Mouse (Mus musculus) embryonic facial prominence, embryonic 14.5 days (tissue): ENCODE results near the gene Kcnj12. TPM values are rescaled to one million over a fixed set of nuclear protein-coding genes. Genes with fewer than 3 reads are reported as not detected.

Experiments
- ATAC-seq: fragments of 200-750 bp; cut with Nextera tagmentation; 2 replicates; pipeline ENCODE4 v1.8.0; 2017; ENCODE audit warnings: low read depth, moderate number of reproducible peaks, moderate TSS enrichment
- DNase-seq: peaks from one replicate; pipeline ENCODE4 v3.0.0-alpha.2; 2015; ENCODE audit warnings: low spot score
- H3K27ac ChIP-seq: fragments of 300-500 bp; sonication (generic); replicated peaks from 2 replicates; pipeline ENCODE4 v1.5.1; 2014; ENCODE audit warnings: low read depth, mild to moderate bottlenecking, low read length, moderate library complexity
- H3K27me3 ChIP-seq: fragments of 300-500 bp; sonication (generic); replicated peaks from 2 replicates; pipeline ENCODE4 v1.6.1; 2014; ENCODE audit warnings: low read length; ENCODE audit not compliant: control insufficient read depth, insufficient read depth
- H3K36me3 ChIP-seq: fragments of 300-500 bp; sonication (generic); 2 replicates; pipeline ENCODE4 v1.6.1; 2014; ENCODE audit warnings: low read length, mixed read lengths; ENCODE audit not compliant: control insufficient read depth, insufficient read depth
- H3K4me1 ChIP-seq: fragments of 300-500 bp; sonication (generic); 2 replicates; pipeline ENCODE4 v1.6.1; 2014; ENCODE audit warnings: antibody characterized with exemption, low read length; ENCODE audit not compliant: control insufficient read depth, insufficient read depth
- H3K4me2 ChIP-seq: fragments of 300-500 bp; sonication (generic); 2 replicates; pipeline ENCODE4 v1.6.1; 2014; ENCODE audit warnings: low read depth, mild to moderate bottlenecking, low read length, moderate library complexity, mixed read lengths
- H3K4me3 ChIP-seq: fragments of 300-500 bp; sonication (generic); 2 replicates; pipeline ENCODE4 v1.5.1; 2014; ENCODE audit warnings: low read depth, mild to moderate bottlenecking, low read length
- H3K9ac ChIP-seq: fragments of 300-500 bp; sonication (generic); 2 replicates; pipeline ENCODE4 v1.6.1; 2014; ENCODE audit warnings: low read depth, mild to moderate bottlenecking, low read length, moderate library complexity, mixed read lengths
- H3K9me3 ChIP-seq: fragments of 300-500 bp; sonication (generic); 2 replicates; pipeline ENCODE4 v1.6.1; 2016; ENCODE audit warnings: low read length; ENCODE audit not compliant: control insufficient read depth
- WGBS: fragments of 180-500 bp; shearing (Covaris S2); extraction: QIAGEN DNeasy Blood & Tissue Kit; methylation state at CpG from one replicate; pipeline ENCODE4 v1.1.7; 2014; 5-methylcytosine and 5-hydroxymethylcytosine counted together
- polyA plus RNA-seq: library from polyadenylated mRNA; unstranded; fragments of >200 nt; fragmentation: Nextera tagmentation; extraction: Ambion mirVana; gene quantifications from 2 replicates; pipeline ENCODE4 v1.2.1, GENCODE M21; 2014

The Kcnj12 gene
- polyA plus RNA-seq, 1 experiment from 2014 or later: 1.6 TPM

- 2% methylated on average over 45 of the region's 68 CpGs for WGBS
- peaks cover 7% of the 10 kb centered on the region for H3K4me1 ChIP-seq
- ATAC-seq (0 out of 2 replicates have a peak, but pooled peaks have one; percentile 20), DNase-seq (no peak)
- no peaks in the 10 kb centered on the region for H3K36me3 ChIP-seq
- H3K9ac ChIP-seq: peak overlapping the region; percentile 54
- H3K4me3 ChIP-seq: peak overlapping the region; percentile 59
- no peak overlapping the region for H3K27ac ChIP-seq
- peaks cover 58% of the 10 kb centered on the region for H3K27me3 ChIP-seq
- peak overlapping the region; percentile 97 for H3K4me2 ChIP-seq
- no peaks in the 10 kb centered on the region for H3K9me3 ChIP-seq
Observed at GRCm38 (mm10) chr11:61021676-61022549, 451 bp upstream of the Kcnj12 start.

DNA sequence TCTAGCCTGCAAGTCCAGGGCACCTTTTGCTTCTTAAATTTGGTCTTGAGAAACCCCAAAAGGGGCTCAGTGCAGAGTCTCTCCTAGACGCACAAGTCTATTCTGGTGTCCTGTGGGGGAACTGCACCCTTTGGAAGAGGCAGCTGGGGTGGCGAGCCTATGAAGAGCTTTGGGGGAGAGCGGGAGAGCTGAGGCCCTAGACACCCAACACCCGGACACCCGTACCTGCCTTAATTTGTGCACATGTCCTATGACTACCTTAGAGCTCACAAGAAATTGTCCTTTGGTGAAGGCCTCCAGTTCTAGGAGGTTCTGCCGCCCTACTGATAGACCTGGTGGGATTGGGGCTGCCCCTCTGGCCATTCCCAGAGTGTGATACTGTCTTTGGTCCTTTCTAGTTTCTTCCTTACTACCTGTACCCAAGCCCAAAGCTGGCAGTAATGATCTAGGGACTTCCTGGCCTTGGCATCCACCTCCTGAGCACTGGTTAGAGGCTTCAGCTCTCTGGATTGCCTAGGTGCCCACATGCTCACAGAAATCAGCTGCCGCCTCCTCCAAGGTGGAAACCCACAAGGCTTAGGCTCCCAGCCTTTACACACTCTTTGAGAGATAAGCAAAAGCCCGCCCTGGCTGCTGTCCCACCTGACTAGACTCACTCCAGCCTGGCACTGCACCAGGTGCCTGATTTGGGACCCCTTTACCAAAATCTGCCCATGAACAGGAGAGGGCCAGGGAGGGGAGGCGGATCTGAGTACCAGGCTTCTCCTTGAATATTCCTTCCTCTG is 1.2 kb downstream of the Kcnj12 start:
- H3K9me3 ChIP-seq: no peaks in the 10 kb centered on the region
- WGBS: 49% methylated on average over 9 of the region's 9 CpGs
- H3K27ac ChIP-seq: no peak overlapping the region
- H3K36me3 ChIP-seq: no peaks in the 10 kb centered on the region
- peaks cover 58% of the 10 kb centered on the region for H3K27me3 ChIP-seq
- peak overlapping the region; percentile 59 for H3K4me3 ChIP-seq
- H3K4me1 ChIP-seq: no peaks in the 10 kb centered on the region
- no peak overlapping the region for H3K9ac ChIP-seq
- DNase-seq (no peak), ATAC-seq (no peak)
- peak overlapping the region; percentile 97; the same call in 1 of the 2 replicates for H3K4me2 ChIP-seq

- ATAC-seq: no peak
- 66% methylated on average over 6 of the region's 6 CpGs for WGBS
Observed at GRCm38 (mm10) chr11:61024388-61024787, 2.0 kb downstream of the Kcnj12 start.

DNA sequence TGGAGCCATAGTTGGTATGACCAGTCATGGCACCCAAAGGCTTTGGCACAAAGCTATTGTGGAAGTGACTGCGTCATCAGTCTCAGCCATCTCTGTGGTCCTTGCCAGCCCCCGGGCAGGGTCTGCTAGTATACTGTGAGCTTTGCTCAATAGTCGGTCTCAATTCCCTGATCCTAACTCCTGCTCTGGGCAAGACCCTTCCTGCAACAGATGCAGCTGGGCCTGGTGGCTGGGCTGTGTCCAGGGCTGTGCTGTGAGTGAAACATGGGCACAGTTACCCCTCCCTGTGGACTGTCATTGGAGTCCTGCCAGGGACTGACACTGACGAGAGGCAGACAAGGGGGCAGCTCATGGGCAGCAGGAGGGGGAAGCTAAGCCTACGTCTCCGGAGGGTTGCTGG is 2.6 kb downstream of the Kcnj12 start:
- DNase-seq (no peak), ATAC-seq (no peak)
- no peaks in the 10 kb centered on the region for H3K9me3 ChIP-seq
- H3K4me2 ChIP-seq: no peak overlapping the region
- WGBS: 51% methylated on average over 6 of the region's 6 CpGs
- no peaks in the 10 kb centered on the region for H3K36me3 ChIP-seq
- H3K27me3 ChIP-seq: peaks cover 58% of the 10 kb centered on the region
- no peak overlapping the region for H3K9ac ChIP-seq
- no peaks in the 10 kb centered on the region for H3K4me1 ChIP-seq
- H3K27ac ChIP-seq: no peak overlapping the region
- no peak overlapping the region for H3K4me3 ChIP-seq

More at GRCm38 (mm10) chr11:61024388-61024787, 2.0 kb downstream of the Kcnj12 start:
- Histone ChIP-seq H3K4me3 (no peak overlapping the region), H3K27me3 (peaks cover 58% of the 10 kb centered on the region), H3K9me3 (no peaks in the 10 kb centered on the region), H3K4me1 (no peaks in the 10 kb centered on the region), H3K36me3 (no peaks in the 10 kb centered on the region), H3K27ac (no peak overlapping the region), H3K9ac (no peak overlapping the region), H3K4me2 (no peak overlapping the region)
- no peak for DNase-seq

DNA sequence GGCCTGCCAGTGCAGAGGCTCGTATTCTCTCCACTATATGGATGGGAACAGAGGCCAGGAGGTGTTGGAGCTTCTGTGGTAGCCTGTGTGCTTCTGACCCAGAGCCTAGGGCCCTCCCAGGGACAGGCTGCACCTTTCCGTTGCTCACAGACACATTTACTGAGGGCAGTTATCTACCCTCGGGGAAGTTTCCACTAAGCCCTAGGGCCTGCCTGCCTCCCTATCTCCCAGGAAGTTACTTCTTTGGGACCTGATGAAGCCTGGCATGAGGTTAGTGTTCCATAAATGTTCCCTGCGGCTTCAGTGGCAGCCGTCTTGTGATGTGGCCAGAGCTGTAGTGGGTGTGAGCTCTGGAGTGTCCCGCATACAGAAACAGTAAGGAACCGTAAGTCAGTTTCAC is 3.2 kb downstream of the Kcnj12 start:
- no peaks in the 10 kb centered on the region for H3K36me3 ChIP-seq
- DNase-seq (no peak), ATAC-seq (no peak)
- H3K4me2 ChIP-seq: no peak overlapping the region
- WGBS: 77% methylated on average over 6 of the region's 7 CpGs
- H3K9me3 ChIP-seq: no peaks in the 10 kb centered on the region
- H3K27ac ChIP-seq: no peak overlapping the region
- no peak overlapping the region for H3K9ac ChIP-seq
- H3K4me3 ChIP-seq: no peak overlapping the region
- no peaks in the 10 kb centered on the region for H3K4me1 ChIP-seq
- peaks cover 54% of the 10 kb centered on the region for H3K27me3 ChIP-seq

DNA sequence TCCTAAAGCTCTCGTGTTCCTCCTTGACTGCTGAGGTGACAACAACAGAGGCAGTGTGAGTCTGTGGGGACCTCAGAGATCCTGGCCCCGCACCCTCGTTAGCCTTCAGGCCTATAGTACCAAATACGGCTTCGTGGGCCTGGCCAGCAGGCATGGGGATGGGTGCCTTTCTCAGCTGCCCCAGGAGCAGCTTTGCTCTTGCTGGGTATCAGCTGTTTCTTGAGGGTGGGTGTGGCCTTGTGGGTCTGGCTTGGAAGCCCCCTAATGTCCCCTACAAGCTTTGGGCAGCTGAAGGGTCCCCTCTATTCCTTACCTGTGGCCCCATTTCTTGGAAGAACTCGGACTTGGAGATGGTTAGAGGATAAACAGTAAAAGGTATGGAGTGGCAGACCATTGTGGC is 4.0 kb downstream of the Kcnj12 start:
- Histone ChIP-seq H3K27me3 (peaks cover 47% of the 10 kb centered on the region), H3K9me3 (no peaks in the 10 kb centered on the region), H3K27ac (no peak overlapping the region), H3K4me1 (no peaks in the 10 kb centered on the region), H3K4me2 (no peak overlapping the region), H3K36me3 (no peaks in the 10 kb centered on the region), H3K4me3 (no peak overlapping the region), H3K9ac (no peak overlapping the region)
- 88% methylated on average over 6 of the region's 6 CpGs for WGBS
- no peak for DNase-seq
- no peak for ATAC-seq

DNA sequence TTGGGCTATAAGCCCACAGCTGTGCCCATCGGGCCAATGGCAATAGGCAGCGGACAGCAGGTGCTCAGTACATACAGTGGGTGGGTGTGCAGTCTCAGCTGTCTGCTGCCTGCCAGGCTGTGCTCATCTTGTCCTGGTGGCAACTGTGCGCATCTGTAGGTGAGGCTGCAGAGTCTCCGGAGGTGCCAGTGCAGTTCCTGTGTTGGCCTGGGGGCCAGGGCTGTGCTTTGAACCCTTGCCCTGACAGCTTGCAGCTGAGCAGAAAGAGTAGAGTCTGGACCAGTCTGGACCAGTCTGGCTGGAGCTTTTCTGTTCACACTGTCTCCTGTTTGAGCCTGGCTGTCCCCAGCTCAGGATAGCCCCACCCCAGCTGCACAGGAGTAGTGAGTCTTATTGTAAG is 4.8 kb downstream of the Kcnj12 start:
- Histone ChIP-seq H3K27me3 (peaks cover 39% of the 10 kb centered on the region), H3K4me2 (no peak overlapping the region), H3K36me3 (no peaks in the 10 kb centered on the region), H3K9ac (no peak overlapping the region), H3K27ac (no peak overlapping the region), H3K4me3 (no peak overlapping the region), H3K9me3 (no peaks in the 10 kb centered on the region), H3K4me1 (no peaks in the 10 kb centered on the region)
- no peak for DNase-seq
- WGBS: 91% methylated on average over 4 of the region's 4 CpGs
- peak; percentile 47 for ATAC-seq

DNA sequence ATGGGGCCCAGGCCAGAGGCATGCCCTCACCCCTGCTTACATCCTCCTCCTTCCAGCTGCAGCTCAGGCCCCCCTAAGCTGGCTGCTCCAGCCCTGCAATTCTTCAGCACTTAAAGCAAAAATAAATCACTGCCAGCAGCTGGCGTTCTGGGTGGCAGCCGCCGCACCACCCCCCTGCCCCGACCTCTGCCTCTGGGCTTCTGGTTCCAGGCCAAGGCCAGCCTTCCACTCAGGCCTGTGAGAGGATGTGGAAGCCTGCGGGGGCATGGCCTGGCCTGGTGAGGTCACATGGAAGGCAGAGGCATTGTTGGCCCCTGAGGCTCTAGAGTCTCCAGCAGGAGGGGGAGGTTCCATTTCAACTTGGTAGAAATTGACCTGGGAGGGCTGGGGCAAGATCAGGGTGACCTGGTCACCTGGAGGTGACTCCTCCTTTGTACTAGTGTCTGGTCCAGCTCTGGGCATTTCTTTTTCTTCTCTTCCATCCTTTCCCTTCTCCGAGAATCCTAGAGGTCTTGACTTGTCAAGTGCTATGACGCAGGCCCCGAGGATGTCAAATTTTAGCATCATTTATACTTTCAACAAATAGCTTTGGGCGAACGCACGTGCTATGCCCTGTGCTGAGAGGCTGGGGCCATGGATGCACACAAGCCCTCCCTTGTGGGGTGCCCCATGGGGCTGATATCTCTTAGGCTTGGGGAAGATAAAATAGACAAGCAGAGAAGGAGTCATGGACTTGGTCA is 6.0 kb downstream of the Kcnj12 start:
- H3K27ac ChIP-seq: no peak overlapping the region
- 44% methylated on average over 11 of the region's 11 CpGs for WGBS
- DNase-seq: peak; percentile 41

More for the DNA sequence above, 6.0 kb downstream of the Kcnj12 start:
- Histone ChIP-seq H3K4me1 (no peaks in the 10 kb centered on the region), H3K9me3 (no peaks in the 10 kb centered on the region), H3K4me2 (no peak overlapping the region), H3K36me3 (no peaks in the 10 kb centered on the region), H3K4me3 (no peak overlapping the region), H3K27me3 (peaks cover 27% of the 10 kb centered on the region), H3K9ac (no peak overlapping the region)
- ATAC-seq: no peak
